Mouse (Mus musculus): ENCODE data around the gene 3110082J24Rik. TPM values are rescaled to one million over a fixed set of nuclear protein-coding genes. Genes with fewer than 3 reads are reported as not detected.
"Not testable (repeated sequence)": the region's sequence is repeated elsewhere in the genome, so short reads cannot be mapped to it uniquely, and the experiment has no call there.

3110082J24Rik gene
- total RNA-seq, 2 experiments from 2014 or later: not detected

- peak; percentile 61 to 82 for DNase-seq (ENCODE audit: low spot score in 2 of 2)
These were observed 32.8 kb downstream of the 3110082J24Rik start, which contains the start of gene Tyms for GRCm38 (mm10) chr5:30072825-30073821. TSS of gene Tyms (minus strand) at chr5:30073617.

GRCm38 (mm10) chr5:30072377-30072776 lies 33.5 kb downstream of the 3110082J24Rik start:
- DNase-seq (ENCODE audit: low spot score in 2 of 2): no peak

- no peak for DNase-seq (ENCODE audit: low spot score in 2 of 2)
These were observed 34.2 kb downstream of the 3110082J24Rik start for GRCm38 (mm10) chr5:30071677-30072076.

- DNase-seq (ENCODE audit: low spot score in 2 of 2): no peak
These were observed 38.2 kb downstream of the 3110082J24Rik start for GRCm38 (mm10) chr5:30067726-30068125.

- DNase-seq (ENCODE audit: low spot score in 2 of 2): not testable (repeated sequence)
These were observed 46.3 kb downstream of the 3110082J24Rik start for GRCm38 (mm10) chr5:30059607-30060006.

GRCm38 (mm10) chr5:30058216-30058731 lies 47.6 kb downstream of the 3110082J24Rik start:
- DNase-seq (ENCODE audit: low spot score in 2 of 2): no peak

Other genes with a start within 250 kb of the 3110082J24Rik start
- not detected for gene Il6, start 93.0 kb downstream of the 3110082J24Rik start, total RNA-seq (2021)
- 10 to 100 TPM; 40.8 to 41.2 TPM for gene Tyms, start 32.5 kb downstream of the 3110082J24Rik start, total RNA-seq (2021)
- gene Garem2, start 925 bp downstream of the 3110082J24Rik start, total RNA-seq (2021): under 1 TPM; 0.17 to 0.29 TPM
- 100 to 1,000 TPM; 337 to 342 TPM for gene Hadha, start 49.1 kb upstream of the 3110082J24Rik start, total RNA-seq (2021)
- gene Hadhb, start 49.2 kb upstream of the 3110082J24Rik start, total RNA-seq (2021): 100 to 1,000 TPM; 228 TPM
- under 1 TPM; 0.31 to 0.52 TPM for gene Adgrf3, start 99.6 kb upstream of the 3110082J24Rik start, total RNA-seq (2021)
- gene Selenoi, start 126.5 kb upstream of the 3110082J24Rik start, total RNA-seq (2021): 10 to 100 TPM; 20.4 to 25.7 TPM
- under 1 TPM; 0.23 to 0.47 TPM for gene Drc1, start 175.3 kb upstream of the 3110082J24Rik start, total RNA-seq (2021)